Comparison of ENCODE assay signal across 10 mouse cellular contexts in genomic region chr16:4651081-4651480, GRCm38 (mm10). TPM values are rescaled to one million over a fixed set of nuclear protein-coding genes. Genes with fewer than 3 reads are reported as not detected.
A peak's percentile ranks its signal among the peaks of the same experiment; 100 is the strongest.
DNase-seq lines count a peak whose midpoint lies in the region; ATAC-seq and TF ChIP-seq lines count a peak whose summit lies in the region.
"Had no signal": no experiment of that assay in that cellular context is flagged by ENCODE, and none has a peak within 500 bp of the region (broad histone marks: within the 10 kb centered on the region; RNA-seq: fewer than 3 reads in every experiment).

No protein-coding gene starts in this region.

- no peak overlapping the region for H3K9ac ChIP-seq in hindbrain, embryonic 12.5 days
- no peak overlapping the region for H3K9ac ChIP-seq in hindbrain, embryonic 13.5 days

- peak overlapping the region; percentile 62 for H3K27ac ChIP-seq in hindbrain, embryonic 12.5 days
- H3K27ac ChIP-seq in hindbrain, embryonic 13.5 days = no peak overlapping the region
- H3K27ac ChIP-seq in testis, adult 2 months (ENCODE audit: control insufficient read depth, insufficient read depth, low read depth, low read length) = peak overlapping the region; percentile 39
- H3K27ac ChIP-seq: macrophage had no signal

- peaks cover 65% of the 10 kb centered on the region for H3K36me3 ChIP-seq in hindbrain, embryonic 12.5 days
- peaks cover 80% of the 10 kb centered on the region for H3K36me3 ChIP-seq in hindbrain, embryonic 13.5 days
- H3K36me3 ChIP-seq in testis, adult 2 months (ENCODE audit: control insufficient read depth, insufficient read depth, low read length) = no peaks in the 10 kb centered on the region

- H3K4me3 ChIP-seq in hindbrain, embryonic 12.5 days = no peak overlapping the region
- H3K4me3 ChIP-seq in hindbrain, embryonic 13.5 days = no peak overlapping the region
- no peak overlapping the region for H3K4me3 ChIP-seq in testis, adult 2 months (ENCODE audit: control insufficient read depth, low read depth, low read length)

- no peaks in the 10 kb centered on the region for H3K27me3 ChIP-seq in hindbrain, embryonic 12.5 days
- no peaks in the 10 kb centered on the region for H3K27me3 ChIP-seq in hindbrain, embryonic 13.5 days
- no peaks in the 10 kb centered on the region for H3K27me3 ChIP-seq in testis, adult 2 months (ENCODE audit: control insufficient read depth, insufficient read depth, low read length)

- no peak for TF ChIP-seq CTCF in testis, adult 2 months (IDR thresholded peaks at IDR 0.05; ENCODE audit: control insufficient read depth, insufficient read depth, insufficient replicate concordance, low read depth, low read length)

- 88% methylated on average over 1 of the region's 1 CpGs for WGBS in hindbrain, embryonic 12.5 days
- 86% methylated on average over 1 of the region's 1 CpGs for WGBS in hindbrain, embryonic 13.5 days

- no peak for ATAC-seq in hindbrain, embryonic 12.5 days (ENCODE audit: low FRiP score)
- ATAC-seq in hindbrain, embryonic 13.5 days (ENCODE audit: low FRiP score) = no peak

- DNase-seq in cerebellum, adult 11-12 months = peak; percentile 14
- no peak for DNase-seq in cerebellum, adult 9-10 months
- no peak for DNase-seq in testis, postnatal 10 days (ENCODE audit: low spot score)
- DNase-seq in kidney, postnatal 4 days = no peak
- no peak for DNase-seq in thymus, postnatal 36 days
- DNase-seq: kidney, adult 18-20 months had no signal

- no peak overlapping the region for H3K4me2 ChIP-seq in hindbrain, embryonic 12.5 days (replicated peaks)
- H3K4me2 ChIP-seq in hindbrain, embryonic 13.5 days = no peak overlapping the region

- no peaks in the 10 kb centered on the region for H3K9me3 ChIP-seq in hindbrain, embryonic 12.5 days (replicated peaks)
- no peaks in the 10 kb centered on the region for H3K9me3 ChIP-seq in hindbrain, embryonic 13.5 days

- TF ChIP-seq POLR2A in testis, adult 2 months (IDR thresholded peaks at IDR 0.05; ENCODE audit: control insufficient read depth, low read depth, low read length) = no peak

- peaks cover 41% of the 10 kb centered on the region for H3K4me1 ChIP-seq in hindbrain, embryonic 12.5 days
- H3K4me1 ChIP-seq in hindbrain, embryonic 13.5 days (replicated peaks) = peaks cover 33% of the 10 kb centered on the region
- H3K4me1 ChIP-seq in testis, adult 2 months (ENCODE audit: control insufficient read depth, insufficient read depth, low read length) = peaks cover 11% of the 10 kb centered on the region

RNA-seq across cellular contexts. Expression of gene Dnaja3, which starts 11.3 kb away (rescaled TPM):
- 56.2 and 56.9 TPM in 2 replicates for polyA plus RNA-seq in hindbrain, embryonic 12.5 days (2016; fragmentation: Nextera tagmentation; extraction: Ambion mirVana)
- 52.7 and 54.8 TPM in 2 replicates for polyA plus RNA-seq in hindbrain, embryonic 13.5 days (2015; fragmentation: Nextera tagmentation; extraction: Ambion mirVana)
- 26.7 and 28.0 TPM in 2 replicates for polyA plus RNA-seq in testis, adult 2 months (2012; rRNA removed)

RNA-seq across cellular contexts. Expression of gene Vasn, which starts 11.3 kb away (rescaled TPM):
- 16.3 and 18.0 TPM in 2 replicates for polyA plus RNA-seq in hindbrain, embryonic 12.5 days (2016; fragmentation: Nextera tagmentation; extraction: Ambion mirVana)
- polyA plus RNA-seq in hindbrain, embryonic 13.5 days (2015; fragmentation: Nextera tagmentation; extraction: Ambion mirVana) = 6.3 and 7.3 TPM in 2 replicates
- polyA plus RNA-seq in testis, adult 2 months (2012; rRNA removed) = 13.5 and 15.9 TPM in 2 replicates

RNA-seq across cellular contexts. Expression of gene Pam16, which starts 26.3 kb away (rescaled TPM):
- 112 and 119 TPM in 2 replicates for polyA plus RNA-seq in hindbrain, embryonic 12.5 days (2016; fragmentation: Nextera tagmentation; extraction: Ambion mirVana)
- 169 and 188 TPM in 2 replicates for polyA plus RNA-seq in hindbrain, embryonic 13.5 days (2015; fragmentation: Nextera tagmentation; extraction: Ambion mirVana)
- 104 and 114 TPM in 2 replicates for polyA plus RNA-seq in testis, adult 2 months (2012; rRNA removed)

RNA-seq across cellular contexts. Expression of gene Coro7, which starts 28.5 kb away (rescaled TPM):
- 22.8 and 24.3 TPM in 2 replicates for polyA plus RNA-seq in hindbrain, embryonic 12.5 days (2016; fragmentation: Nextera tagmentation; extraction: Ambion mirVana)
- polyA plus RNA-seq in hindbrain, embryonic 13.5 days (2015; fragmentation: Nextera tagmentation; extraction: Ambion mirVana) = 29.1 and 30.7 TPM in 2 replicates
- 17.2 and 17.4 TPM in 2 replicates for polyA plus RNA-seq in testis, adult 2 months (2012; rRNA removed)

RNA-seq across cellular contexts. Expression of gene Glis2, which starts 56.6 kb away (rescaled TPM):
- 34.0 and 34.3 TPM in 2 replicates for polyA plus RNA-seq in hindbrain, embryonic 12.5 days (2016; fragmentation: Nextera tagmentation; extraction: Ambion mirVana)
- 21.8 and 22.5 TPM in 2 replicates for polyA plus RNA-seq in hindbrain, embryonic 13.5 days (2015; fragmentation: Nextera tagmentation; extraction: Ambion mirVana)
- polyA plus RNA-seq in testis, adult 2 months (2012; rRNA removed) = 3.7 and 4.2 TPM in 2 replicates
